Mouse (Mus musculus): ENCODE measurements around the gene Gpr161.
A peak's percentile ranks its signal among the peaks of the same experiment; 100 is the strongest.
"Not testable (repeated sequence)": the region's sequence is repeated elsewhere in the genome, so short reads cannot be mapped to it uniquely, and the experiment has no call there.

Gene Gpr161

DNA sequence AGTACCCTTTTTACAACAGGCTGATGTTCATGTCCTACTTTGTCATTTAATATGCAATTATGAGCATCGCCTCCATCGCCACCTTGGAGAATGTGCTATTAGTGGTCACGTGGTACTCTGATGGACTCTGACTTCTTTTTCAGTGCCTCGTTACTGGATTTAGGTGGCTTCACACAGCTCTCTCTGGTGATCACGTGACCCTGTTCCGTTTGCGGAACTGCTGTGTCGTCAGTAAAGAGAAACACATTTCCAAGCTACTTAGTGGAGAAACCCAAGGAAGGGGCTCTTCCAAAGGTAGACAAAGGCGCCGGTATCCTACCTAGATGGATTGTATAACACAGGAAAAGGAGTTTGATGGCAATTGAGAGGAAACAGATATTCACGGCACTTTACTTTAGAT lies 12.6 kb downstream of the Gpr161 start:
- no peak for DNase-seq (ENCODE audit: low read depth, low spot score)

DNA sequence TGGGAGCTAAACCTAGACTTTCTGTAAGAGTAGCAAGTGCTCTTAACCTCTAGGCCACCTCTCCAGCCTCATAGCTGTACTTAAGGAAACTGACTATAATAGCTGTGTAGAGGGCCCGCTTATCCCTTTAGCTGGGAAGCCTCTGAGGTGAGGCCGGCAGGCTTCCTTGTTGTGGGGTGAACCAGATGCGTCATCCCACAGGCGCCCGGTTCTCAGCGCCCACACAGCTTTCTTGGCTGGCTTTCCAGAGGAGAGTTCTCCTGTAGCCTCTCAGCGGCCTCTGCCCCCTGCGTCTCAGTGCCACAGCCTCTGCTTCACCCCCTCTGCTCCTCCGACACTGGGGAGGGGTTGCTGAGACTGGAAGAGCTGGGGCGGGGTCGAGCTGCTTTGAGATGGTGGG lies 20.8 kb downstream of the Gpr161 start:
- DNase-seq (ENCODE audit: low read depth, low spot score): no peak

DNA sequence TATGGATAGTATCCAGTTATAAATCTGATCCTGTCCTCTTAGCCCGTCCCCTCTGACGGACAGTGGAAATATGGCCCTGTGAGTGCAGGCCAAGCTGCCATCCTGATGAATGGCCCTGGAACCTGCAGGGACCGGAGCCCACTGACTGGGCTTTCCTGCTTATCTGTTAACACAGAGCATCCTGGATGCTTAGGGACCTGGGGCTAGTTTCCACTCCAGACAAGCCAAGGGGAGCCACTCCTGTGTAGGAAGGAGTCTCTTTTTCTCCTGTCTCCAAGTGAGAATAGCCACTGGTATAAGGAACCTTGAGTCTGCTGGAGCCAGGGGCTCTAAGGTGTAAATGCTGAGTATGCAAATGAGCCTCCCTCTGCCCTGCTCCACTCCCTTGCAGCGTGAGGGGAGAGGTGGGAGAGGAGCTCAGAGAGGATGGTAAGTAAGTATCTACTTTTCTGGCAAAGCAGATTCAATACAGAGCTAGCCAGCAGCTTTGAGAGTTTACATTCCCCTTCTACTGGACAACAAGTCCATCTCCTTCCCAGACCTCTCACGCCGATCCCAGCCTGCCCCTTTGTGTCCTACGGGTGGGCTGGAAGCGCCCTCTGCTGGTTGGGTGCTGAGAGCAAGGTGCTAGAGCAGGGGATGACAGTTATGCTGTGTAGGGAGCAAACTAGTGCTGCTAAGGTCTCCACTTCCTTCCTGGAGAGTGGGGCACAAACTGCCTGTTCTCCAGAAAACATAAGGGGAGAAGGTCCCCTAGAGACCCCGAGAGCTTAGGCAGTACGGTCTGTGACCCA lies 24.7 kb downstream of the Gpr161 start:
- DNase-seq (ENCODE audit: low read depth, low spot score): peak; percentile 64

DNA sequence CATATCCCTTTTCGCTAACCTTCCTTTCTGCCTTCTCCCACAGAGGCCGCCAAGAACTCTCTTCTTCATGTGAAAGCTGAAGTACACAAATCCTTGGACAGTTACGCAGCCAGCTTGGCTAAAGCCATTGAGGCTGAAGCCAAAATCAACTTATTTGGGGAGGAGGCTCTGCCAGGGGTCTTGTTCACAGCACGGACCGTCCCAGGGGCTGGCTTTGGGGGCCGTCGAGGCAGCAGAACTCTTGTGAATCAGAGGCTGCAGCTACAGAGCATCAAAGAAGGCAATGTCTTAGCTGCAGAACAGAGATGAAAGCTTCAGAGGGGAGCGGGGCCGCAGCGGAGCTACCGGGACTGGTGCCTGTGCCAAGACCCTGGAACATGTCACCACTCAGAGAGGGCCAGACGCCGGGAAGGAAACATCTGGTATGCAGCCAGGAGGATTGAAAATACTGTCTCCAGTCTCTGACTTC lies 25.8 kb downstream of the Gpr161 start:
- DNase-seq (ENCODE audit: low read depth, low spot score): no peak

DNA sequence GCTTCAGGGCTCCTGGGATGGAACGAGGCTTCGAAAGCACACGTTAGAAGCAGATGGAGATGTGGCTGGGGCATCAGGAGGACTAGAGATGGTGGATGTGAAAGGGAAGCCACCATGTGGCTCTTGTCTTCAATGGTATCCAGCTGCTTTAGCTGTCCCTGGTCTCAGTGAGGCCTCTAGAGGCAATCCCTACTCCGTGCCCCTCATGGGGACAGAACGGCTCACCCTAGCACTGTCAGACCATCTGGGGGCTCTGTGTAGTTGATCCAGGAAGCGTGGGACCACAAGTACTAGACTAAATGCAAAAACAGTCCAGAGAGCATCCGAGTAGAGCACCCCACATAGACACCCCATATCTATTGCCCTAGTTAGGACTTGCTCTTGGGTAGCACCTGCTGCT lies 26.3 kb downstream of the Gpr161 start:
- no peak for DNase-seq (ENCODE audit: low read depth, low spot score)

DNA sequence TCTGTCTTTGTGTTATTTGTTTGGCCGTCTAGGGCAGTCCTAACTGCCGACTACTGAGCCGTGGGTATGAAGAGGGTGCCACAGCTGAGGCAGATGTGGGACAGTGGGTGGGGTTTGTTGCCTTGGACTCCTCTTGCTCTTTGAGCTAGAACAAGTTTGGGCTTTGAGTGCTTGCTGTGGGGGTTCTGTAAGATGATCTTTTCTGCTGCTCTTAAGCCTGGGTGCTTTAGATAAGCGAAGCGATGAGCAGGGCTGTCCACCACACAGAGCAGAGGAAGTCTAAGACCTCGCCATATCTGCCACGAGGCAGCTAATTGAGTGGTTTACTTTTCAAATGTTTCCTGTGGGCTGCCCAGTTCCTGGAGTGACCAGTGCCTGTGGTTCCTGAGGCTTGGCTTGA lies 27.3 kb downstream of the Gpr161 start:
- no peak for DNase-seq (ENCODE audit: low read depth, low spot score)

DNA sequence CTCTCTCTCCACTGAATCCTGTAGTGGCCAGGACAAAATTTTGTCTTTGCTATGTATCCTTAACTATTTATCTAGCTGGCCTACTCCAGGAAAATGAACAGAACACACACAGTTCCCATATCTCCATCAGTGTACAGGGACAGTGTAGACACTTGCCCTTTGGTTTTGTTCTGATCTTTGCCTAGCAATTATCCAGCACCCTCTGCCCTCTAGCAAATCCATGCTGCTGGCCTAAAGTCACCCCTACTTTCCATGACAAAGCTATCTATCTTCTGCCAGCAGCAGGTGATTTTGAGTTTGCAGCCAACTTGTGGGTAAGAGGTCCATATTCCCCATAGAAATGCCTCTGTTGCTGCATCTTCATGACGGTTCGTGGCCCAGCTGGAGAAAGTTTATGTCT lies 31.8 kb downstream of the Gpr161 start:
- no peak for DNase-seq (ENCODE audit: low read depth, low spot score)

DNA sequence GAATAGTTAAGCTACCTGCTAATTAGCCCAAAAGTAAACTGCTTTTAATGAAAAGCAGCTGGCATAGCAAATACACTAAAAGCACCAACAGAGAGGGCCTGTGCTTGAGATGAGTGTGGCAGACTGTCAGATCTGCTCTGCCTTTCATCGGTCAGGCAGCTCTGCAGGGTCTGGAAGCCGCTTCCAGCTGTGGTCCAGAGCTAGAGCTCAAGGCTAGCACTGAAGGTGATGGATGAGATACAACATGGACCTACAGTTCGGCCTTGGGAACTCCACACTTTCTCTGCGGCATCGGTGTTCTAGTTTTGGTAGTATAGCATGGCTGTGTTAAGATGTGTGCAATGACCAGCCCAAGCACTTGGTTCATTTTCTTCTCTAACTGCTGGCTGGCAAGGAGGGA lies 32.2 kb downstream of the Gpr161 start:
- DNase-seq (ENCODE audit: low read depth, low spot score): no peak

DNA sequence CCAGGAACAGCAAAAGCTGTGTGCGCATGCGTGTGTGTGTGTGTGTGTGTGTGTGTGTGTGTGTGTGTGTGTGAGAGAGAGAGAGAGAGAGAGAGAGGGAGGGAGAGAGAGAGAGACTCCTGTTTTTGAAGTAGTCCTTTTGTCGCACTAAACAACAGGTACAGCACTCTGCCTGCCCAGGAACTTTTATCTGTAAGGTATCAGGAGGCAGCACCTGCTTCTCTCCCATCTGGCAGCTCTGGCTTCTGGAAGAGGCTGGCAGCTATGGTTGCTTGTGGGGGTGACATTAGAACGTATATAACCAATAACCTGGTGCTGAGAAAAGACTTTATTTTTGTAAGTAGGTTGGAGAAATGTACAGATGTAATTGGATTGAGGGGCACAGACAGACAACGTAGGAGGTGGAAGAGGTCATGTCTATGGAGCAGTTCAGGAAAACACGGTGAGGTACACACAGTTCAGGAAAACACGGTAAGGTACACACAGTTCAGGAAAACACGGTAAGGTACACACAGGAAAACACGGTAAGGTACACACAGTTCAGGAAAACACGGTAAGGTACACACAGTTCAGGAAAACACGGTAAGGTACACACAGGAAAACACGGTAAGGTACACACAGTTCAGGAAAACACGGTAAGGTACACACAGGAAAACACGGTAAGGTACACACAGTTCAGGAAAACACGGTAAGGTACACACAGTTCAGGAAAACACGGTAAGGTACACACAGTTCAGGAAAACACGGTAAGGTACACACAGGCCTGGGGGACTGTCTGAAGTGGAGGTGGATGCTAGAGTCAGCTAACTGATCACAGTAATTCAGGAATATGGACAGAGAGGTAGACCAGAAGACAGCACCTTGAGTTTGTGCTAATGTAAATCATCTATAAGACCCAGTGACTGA lies 33.0 kb downstream of the Gpr161 start:
- DNase-seq (ENCODE audit: low read depth, low spot score): not testable (repeated sequence)

DNA sequence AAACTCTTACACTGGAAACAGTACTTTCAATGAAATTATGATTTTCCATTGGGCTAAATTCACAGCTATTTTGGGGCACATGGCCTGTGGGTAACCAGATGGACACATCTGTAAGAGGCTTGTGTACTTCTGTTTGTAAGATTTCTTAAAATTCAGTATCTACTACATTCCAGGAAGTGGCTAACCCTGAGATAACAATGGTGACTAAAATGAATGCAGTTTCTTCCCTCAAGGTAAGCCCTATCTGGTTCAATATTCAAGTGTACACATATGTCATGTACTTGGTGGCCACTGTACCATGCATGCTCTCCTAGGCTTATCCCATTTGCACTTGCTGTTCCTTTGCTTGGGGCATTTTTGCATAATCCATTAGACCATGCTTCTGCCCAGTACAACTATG lies 35.3 kb downstream of the Gpr161 start:
- no peak for DNase-seq (ENCODE audit: low read depth, low spot score)

DNA sequence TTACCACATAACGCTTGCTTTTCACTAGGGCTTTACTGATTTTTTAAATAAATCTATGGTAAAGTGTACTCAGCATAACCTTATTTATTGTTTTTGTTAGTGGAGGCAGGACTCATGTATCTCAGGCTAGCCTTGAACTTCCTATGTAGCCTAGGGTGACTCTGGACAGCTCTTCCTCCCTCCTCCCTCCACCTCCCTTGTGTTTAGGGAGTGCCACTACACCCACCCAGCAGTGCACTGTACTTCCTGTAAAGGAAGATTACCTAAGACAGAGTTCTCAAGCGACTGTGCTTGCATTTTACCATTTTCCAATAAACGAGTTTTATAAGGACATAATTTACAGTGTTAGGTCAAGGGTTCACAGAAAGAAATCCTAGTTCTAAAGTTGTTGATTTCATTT lies 37.2 kb downstream of the Gpr161 start:
- DNase-seq (ENCODE audit: low read depth, low spot score): no peak

DNA sequence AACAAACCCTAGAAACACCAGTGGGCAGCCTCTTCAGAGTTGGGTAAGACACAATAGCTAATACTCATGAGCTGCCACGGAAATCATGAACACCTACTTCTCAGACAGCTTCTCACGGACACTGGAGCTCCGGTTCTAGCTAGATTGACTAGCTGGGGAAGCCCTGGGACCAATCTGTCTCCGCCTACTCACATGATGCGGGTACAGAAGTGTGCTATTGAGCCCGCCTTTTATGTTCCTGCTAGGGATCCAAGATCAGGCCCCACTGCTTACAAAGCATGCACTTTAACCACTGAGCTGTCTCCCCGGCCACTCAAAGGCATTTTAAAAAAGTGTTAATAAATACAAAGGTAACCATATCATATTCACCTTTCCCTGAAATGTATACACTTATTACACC lies 46.5 kb downstream of the Gpr161 start:
- DNase-seq (ENCODE audit: low read depth, low spot score): peak; percentile 22

DNA sequence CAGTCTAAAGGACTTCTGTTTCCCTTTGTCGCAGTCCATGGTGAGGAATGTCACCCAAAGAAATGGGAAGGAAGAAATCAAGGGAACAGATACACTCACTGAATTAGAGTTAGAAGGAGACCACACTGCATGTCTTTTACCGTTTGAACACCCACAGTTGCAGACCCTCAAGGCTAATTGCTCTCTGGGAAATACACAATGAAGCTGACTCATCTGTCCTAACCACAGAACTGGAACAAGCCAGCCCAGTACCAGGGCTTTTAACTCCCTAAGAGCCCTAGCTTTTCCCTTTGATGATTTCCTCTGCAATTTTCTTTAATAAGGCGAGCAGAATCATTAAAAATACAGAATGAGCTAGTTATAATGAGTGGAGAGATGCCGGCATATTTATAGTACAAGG lies 48.9 kb downstream of the Gpr161 start:
- DNase-seq (ENCODE audit: low read depth, low spot score): peak; percentile 8

DNA sequence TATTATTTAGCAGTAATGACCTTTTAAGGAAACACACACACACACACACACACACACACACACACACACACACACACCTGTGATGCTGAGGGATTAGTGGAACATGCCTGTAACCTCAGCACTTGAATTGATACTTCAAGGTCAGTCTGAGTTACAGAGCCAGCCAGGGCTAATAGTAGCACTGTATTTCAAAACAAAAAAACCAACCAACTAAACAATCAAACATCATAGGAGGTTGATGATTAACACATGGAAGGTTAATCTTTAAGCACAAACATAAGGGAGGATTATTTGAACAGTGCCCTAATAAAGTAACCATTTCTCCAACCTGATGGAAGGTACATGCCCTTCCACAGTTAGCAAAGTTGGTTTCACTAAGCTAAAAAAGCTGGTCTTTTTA lies 53.0 kb downstream of the Gpr161 start:
- no peak for DNase-seq (ENCODE audit: low read depth, low spot score)

DNA sequence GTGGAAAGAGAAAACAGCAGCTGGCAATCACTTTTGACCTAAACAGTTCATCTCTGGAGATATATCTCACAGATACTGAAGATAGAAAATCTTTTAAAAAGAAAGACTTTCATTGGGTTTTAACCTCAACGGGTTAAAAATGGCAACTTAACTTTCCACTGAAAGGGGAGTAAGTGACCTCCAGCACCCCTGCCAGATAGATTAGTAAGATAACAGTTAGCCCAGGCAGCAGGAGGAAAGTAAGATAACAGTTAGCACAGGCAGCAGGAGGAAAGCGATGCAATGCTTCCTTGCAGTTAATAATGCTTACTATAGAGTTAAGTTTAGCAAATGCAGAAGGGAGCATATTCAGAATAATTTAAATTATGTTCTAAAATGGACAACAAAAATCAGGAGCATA lies 60.8 kb downstream of the Gpr161 start:
- no peak for DNase-seq (ENCODE audit: low read depth, low spot score)

DNA sequence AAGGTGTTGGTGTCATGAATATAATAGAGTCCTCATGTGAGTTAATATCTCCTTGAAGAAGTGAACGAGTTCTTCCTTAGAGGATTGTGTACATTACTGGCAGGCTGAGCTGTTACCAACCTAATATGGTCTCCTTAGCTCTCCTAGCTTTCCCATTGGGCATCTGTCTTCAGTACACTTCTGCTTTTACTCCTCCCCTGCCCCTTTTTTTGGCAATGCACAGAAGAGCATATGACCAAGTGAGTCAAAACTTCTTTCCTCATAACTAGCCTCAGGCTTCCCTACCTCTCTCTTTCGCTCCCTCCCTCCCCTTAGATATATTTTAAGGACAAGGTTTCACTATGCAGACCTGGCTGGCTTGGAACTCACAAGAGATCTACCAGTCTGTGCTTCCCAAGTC lies 67.7 kb downstream of the Gpr161 start:
- no peak for DNase-seq (ENCODE audit: low read depth, low spot score)

DNA sequence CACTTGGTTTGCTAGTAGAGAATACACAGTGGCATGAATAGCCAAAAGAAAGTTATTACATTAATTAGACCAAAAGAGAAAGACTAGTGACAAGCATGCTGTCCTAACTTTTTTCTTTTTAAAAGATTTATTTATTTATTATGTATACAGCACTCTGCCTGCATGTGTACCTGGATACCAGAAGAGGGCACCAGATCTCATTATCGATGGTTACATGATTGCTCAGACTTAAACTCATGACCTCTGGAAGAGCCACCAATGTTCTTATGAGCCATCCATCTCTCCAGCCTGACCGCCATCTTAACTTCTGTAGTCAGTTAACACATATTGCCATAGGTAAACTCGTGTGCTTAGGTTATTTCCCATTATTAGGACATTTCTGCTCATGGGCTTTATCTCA lies 69.5 kb downstream of the Gpr161 start:
- DNase-seq (ENCODE audit: low read depth, low spot score): peak; percentile 60

DNA sequence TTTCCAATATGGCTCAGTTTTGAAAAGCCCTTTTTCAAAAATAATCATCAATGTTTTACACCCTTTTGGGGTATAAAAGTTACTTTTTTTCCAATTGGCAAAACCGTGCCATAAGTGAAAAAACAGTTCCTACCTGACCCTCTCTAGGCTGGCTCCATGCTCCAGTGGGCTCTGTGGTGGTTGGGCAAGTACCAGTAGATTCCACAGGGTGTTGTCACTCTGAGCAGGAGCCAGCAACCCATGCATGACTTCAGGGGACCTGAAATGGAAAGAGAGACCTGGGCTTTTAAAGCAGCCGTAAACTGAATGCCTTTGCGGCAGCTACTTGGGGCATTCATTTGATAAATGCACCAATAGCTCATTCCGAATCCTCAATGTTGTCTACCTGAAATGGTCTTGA lies 75.4 kb downstream of the Gpr161 start:
- DNase-seq (ENCODE audit: low read depth, low spot score): no peak

DNA sequence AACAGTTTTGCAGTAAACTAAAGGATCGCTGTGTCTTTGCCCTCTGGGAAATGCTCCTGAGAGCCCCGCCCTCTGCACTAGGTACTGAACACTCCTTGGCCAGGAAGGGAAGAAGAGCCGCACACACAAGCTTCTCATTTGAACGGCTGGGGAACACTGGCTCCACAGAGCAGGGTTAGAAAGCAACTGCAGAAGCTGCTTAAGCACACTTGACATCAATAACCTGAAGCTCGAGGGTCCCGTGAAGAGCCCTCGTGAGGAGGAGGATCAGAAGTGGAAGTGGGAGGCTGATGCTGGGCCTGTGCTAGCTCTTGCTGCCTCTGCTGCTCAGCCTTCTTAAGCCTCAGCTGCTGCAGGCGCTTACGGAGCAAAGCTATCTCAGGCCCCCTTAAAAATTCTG lies 78.2 kb downstream of the Gpr161 start:
- DNase-seq (ENCODE audit: low read depth, low spot score): peak; percentile 21

Data from R1 (cell line).